Mouse (Mus musculus) C2C12 (cell line): ENCODE data around the gene Xpnpep1. TPM values are rescaled to one million over a fixed set of nuclear protein-coding genes. Genes with fewer than 3 reads are reported as not detected.

Source experiments
- H3K27me3 ChIP-seq: one replicate; pipeline ENCODE4 v1.6.1; 2011; ENCODE audit not compliant: control insufficient read depth, insufficient read depth, insufficient read length
- H3K36me3 ChIP-seq: one replicate; pipeline ENCODE4 v1.6.1; 2011; ENCODE audit not compliant: control insufficient read depth, insufficient read depth
- H3K4me3 ChIP-seq: one replicate; pipeline ENCODE4 v1.5.1; 2011; ENCODE audit warnings: mild to moderate bottlenecking, control low read depth; ENCODE audit not compliant: poor library complexity, insufficient read depth, severe bottlenecking
- H3K79me2 ChIP-seq: one replicate; pipeline ENCODE4 v1.6.1; 2011; ENCODE audit not compliant: control insufficient read depth, insufficient read depth
- H3K79me3 ChIP-seq: one replicate; pipeline ENCODE4 v1.6.1; 2011; ENCODE audit warnings: low read depth, control low read depth
- H3ac ChIP-seq: one replicate; pipeline ENCODE3; 2011; ENCODE audit warnings: low read depth; ENCODE audit not compliant: control insufficient read depth, insufficient read length
- CEBPB ChIP-seq: IDR thresholded peaks from one replicate; pipeline ENCODE4 v1.6.1; 2011; ENCODE audit warnings: low read depth, mild to moderate bottlenecking, control low read depth, moderate library complexity
- CTCF ChIP-seq: IDR thresholded peaks from one replicate; pipeline ENCODE4 v1.5.1; 2011; ENCODE audit not compliant: control insufficient read depth, insufficient read depth, insufficient read length
- FOSL1 ChIP-seq: IDR thresholded peaks from one replicate; pipeline ENCODE4 v1.8.0; 2011; ENCODE audit warnings: mild to moderate bottlenecking, low read length; ENCODE audit not compliant: poor library complexity, insufficient read depth, severe bottlenecking
- MAX ChIP-seq: IDR thresholded peaks from one replicate; pipeline ENCODE4 v1.6.1; 2011; ENCODE audit warnings: mild to moderate bottlenecking, control low read depth
- MYOD1 ChIP-seq: IDR thresholded peaks from one replicate; pipeline ENCODE4 v1.6.1; 2011; ENCODE audit warnings: low read depth; ENCODE audit not compliant: control insufficient read depth, insufficient read length
- MYOG ChIP-seq: IDR thresholded peaks from one replicate; pipeline ENCODE4 v1.6.1; 2011; ENCODE audit not compliant: control insufficient read depth, insufficient read length; ENCODE audit errors: extremely low read depth
- USF1 ChIP-seq: IDR thresholded peaks from one replicate; pipeline ENCODE4 v1.6.1; 2011; ENCODE audit warnings: low read depth, mild to moderate bottlenecking, control low read depth, moderate library complexity
- polyA plus RNA-seq: library from polyadenylated mRNA; unstranded; fragments of >200 nt; fragmentation: generic; extraction: Trizol; gene quantifications from one replicate; pipeline ENCODE4 v1.2.1, GENCODE M21; 2012; ENCODE audit warnings: missing spikeins

Xpnpep1 gene
- polyA plus RNA-seq, 1 experiment: 132 TPM

DNA sequence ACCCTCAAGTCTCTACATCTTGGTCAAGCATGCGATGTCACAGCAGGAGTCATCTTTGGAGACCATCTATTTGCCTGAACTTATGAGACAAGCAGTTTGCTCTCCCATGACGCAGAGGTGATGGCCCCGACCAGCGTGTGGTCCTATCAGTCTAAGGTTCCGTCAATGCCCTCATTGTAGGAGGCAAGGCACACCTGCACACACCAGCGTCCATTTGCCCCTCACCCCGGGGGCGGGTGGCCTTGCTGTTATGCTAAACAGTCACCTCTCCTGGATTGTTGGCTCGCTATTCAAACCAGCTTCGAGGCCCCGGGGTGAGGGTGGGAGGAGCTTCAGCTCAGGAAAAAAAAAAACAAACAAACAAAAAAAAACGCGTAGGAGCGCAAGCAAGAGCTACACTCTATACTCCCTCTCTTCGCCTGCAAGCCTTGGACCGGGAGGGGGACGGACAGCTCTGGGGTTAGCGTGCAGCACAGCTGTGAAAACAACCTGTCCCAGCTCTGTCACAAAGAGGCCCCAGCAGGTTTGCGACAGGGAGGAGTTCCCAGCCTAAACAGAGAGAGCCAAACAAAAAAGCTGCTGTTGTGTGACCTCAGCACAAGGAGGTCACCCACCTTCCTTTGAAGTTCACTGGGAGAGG lies 12.1 kb upstream of the Xpnpep1 start:
- Histone ChIP-seq H3K27me3 (no peaks in the 10 kb centered on the region), H3ac (no peak overlapping the region), H3K79me2 (no peaks in the 10 kb centered on the region), H3K4me3 (no peak overlapping the region), H3K79me3 (no peaks in the 10 kb centered on the region), H3K36me3 (no peaks in the 10 kb centered on the region)
- TF ChIP-seq MYOD1 (no peak), USF1 (no peak), CTCF (no peak), MAX (no peak), CEBPB (no peak), MYOG (no peak), FOSL1 (no peak)

DNA sequence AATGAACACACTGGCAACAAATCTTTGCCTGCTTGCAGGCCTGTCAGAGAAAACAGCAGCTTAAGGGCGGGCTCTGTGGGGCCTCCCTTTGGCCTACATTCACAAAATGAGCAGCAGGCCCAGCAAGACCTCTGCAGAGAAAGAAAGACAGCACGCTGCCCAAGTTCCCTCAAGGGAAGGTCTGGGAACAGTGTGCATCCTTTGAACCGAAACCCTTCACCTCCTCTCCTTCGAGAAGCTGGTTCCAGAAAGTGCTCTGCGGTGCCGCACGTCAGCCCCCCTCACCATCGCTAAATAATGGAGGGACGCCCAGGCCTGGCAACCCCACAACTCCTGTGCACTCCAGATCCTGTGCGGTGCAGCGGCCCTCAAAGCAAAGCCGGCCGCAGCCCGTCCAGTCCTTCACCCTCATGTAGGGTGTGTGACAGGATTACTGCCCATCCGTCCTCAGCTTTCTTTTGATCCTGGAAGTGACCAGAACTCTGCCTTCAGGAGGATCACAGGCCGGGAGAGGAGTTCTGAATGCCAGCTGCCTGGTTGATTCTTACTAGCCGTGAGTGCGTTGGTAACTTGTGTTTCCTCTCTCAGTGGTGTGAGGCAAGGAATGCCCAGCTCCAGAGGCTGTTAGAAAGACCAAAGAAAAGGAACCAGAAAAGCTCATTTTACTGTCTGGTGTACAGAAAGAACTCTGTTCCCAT lies 11.4 kb upstream of the Xpnpep1 start:
- H3ac ChIP-seq: no peak overlapping the region
- TF ChIP-seq MAX: no peak
- no peak for TF ChIP-seq MYOD1
- TF ChIP-seq MYOG: no peak
- TF ChIP-seq FOSL1: no peak
- TF ChIP-seq CEBPB: no peak
- no peak for TF ChIP-seq CTCF
- TF ChIP-seq USF1: no peak
- no peaks in the 10 kb centered on the region for H3K27me3 ChIP-seq
- no peaks in the 10 kb centered on the region for H3K79me2 ChIP-seq
- no peaks in the 10 kb centered on the region for H3K79me3 ChIP-seq
- H3K4me3 ChIP-seq: no peak overlapping the region
- no peaks in the 10 kb centered on the region for H3K36me3 ChIP-seq

DNA sequence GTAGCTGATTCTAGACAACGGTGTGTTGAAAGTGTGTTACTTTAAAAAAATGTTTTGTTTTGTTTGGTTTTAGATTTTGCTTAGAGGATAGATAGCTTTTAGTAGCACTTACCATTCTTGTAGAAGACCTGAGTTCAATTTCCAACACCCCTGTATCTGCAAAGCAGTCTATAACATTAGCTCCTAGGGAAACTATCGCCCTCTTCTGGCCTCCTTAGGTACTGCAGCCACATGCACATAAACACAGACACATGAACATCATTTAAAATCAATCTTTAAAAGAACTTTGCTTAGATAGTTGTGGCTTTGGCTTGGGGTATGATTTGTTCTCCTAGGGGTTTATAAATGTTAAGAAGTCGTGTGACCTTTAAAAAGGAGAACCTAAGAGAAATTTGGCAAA lies 10.1 kb upstream of the Xpnpep1 start:
- H3ac ChIP-seq: no peak overlapping the region
- H3K36me3 ChIP-seq: no peaks in the 10 kb centered on the region
- H3K4me3 ChIP-seq: no peak overlapping the region
- H3K27me3 ChIP-seq: no peaks in the 10 kb centered on the region
- no peaks in the 10 kb centered on the region for H3K79me2 ChIP-seq
- H3K79me3 ChIP-seq: no peaks in the 10 kb centered on the region
- TF ChIP-seq MYOD1 (no peak), CEBPB (no peak), USF1 (no peak), FOSL1 (no peak), MYOG (no peak), MAX (no peak), CTCF (no peak)

DNA sequence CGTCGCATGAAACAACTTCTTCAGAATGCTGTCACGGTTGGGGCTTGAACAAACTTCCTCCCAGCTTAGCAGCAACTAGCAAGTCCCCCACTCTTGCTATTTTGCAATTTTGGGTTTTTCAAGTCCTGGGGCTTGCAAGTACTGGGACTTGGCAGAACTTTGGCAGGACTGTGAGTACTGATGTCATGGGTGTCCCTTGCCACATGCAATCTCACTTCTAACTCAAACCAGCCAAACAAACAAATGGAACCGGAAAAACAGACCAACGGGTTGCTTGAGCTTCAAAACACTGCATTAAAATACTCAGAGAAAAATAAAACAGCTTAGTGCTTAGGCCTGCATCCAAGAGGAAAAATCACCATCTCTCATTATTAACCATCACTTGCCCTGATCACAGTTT lies 7.2 kb upstream of the Xpnpep1 start:
- H3K79me2 ChIP-seq: no peaks in the 10 kb centered on the region
- H3K27me3 ChIP-seq: no peaks in the 10 kb centered on the region
- TF ChIP-seq MAX (no peak), MYOG (no peak), MYOD1 (no peak), CEBPB (no peak), USF1 (no peak), CTCF (no peak), FOSL1 (no peak)
- H3ac ChIP-seq: no peak overlapping the region
- H3K79me3 ChIP-seq: no peaks in the 10 kb centered on the region
- no peaks in the 10 kb centered on the region for H3K36me3 ChIP-seq
- no peak overlapping the region for H3K4me3 ChIP-seq

DNA sequence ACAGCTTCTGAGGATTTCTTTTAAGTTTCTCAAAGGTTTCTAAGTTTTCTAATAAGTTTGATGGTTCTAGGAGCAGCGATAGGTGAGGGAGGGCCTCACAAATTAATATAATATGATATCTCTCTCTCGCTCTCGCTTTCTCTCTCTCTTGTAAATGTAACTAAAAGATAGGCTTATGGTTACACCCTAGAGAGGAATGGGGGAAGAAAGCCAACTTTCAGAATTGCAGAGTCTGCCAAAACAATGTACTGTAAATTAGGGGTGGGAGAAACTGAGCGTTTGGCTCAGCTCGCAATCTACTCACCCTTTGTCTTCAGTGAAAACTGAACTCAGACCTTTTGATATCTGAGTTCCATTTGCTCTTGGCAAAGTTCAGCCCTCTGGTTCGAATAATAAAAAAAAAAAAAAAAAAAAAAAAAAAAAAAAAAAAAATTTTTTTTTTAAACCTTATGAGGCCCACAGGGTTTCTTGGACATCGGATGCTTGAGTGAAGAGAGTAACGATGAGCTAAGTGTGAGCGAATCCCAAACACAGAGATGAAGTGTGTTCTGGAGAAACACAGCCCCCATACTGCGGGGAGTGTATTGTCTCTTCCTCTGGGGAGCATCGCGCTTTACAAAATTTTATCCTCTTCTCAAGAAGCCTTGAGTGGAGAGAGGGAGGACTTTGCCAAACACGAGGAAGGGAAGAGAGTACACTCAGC lies 3.6 kb upstream of the Xpnpep1 start:
- H3K27me3 ChIP-seq: no peaks in the 10 kb centered on the region
- H3K79me3 ChIP-seq: no peaks in the 10 kb centered on the region
- no peaks in the 10 kb centered on the region for H3K79me2 ChIP-seq
- no peaks in the 10 kb centered on the region for H3K36me3 ChIP-seq
- H3ac ChIP-seq: no peak overlapping the region
- TF ChIP-seq MYOG (no peak), CEBPB (no peak), CTCF (no peak), MAX (no peak), MYOD1 (no peak)
- no peak overlapping the region for H3K4me3 ChIP-seq

DNA sequence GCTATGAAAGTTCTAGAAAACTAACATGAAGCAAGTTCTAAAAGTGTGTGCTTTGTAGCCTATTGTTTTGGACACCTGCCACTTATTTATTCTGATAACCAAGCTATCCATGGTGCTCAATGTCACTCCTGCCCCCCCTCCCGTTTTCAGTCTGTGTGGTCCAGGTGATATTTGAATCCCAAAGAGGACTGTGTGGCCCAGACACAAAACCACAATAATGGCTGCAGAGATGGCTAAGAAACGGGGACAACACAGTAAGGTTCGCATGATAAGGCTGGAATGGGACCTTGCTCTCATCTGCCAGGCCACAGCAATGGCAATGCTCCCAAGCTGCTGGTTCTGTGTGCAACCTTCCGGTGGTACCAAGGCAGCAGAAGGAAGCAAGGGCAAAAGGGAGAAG lies 1.6 kb upstream of the Xpnpep1 start:
- no peak overlapping the region for H3K4me3 ChIP-seq
- H3K36me3 ChIP-seq: no peaks in the 10 kb centered on the region
- H3K27me3 ChIP-seq: no peaks in the 10 kb centered on the region
- peaks cover 12% of the 10 kb centered on the region for H3K79me3 ChIP-seq
- TF ChIP-seq CEBPB (no peak), CTCF (no peak), MYOG (no peak), MAX (no peak), FOSL1 (no peak), MYOD1 (no peak), USF1 (no peak)
- H3K79me2 ChIP-seq: peaks cover 17% of the 10 kb centered on the region
- no peak overlapping the region for H3ac ChIP-seq
